Mouse (Mus musculus) intestine, postnatal 0 days (tissue): ENCODE results near the gene Tedc2. TPM values are rescaled to one million over a fixed set of nuclear protein-coding genes. Genes with fewer than 3 reads are reported as not detected.

Experiments used
- ATAC-seq: fragments of 200-750 bp; cut with Nextera tagmentation; 2 replicates; pipeline ENCODE4 v1.8.0; 2017; ENCODE audit warnings: mild to moderate bottlenecking, moderate TSS enrichment, moderate library complexity
- H3K27ac ChIP-seq: fragments of 300-500 bp; sonication (generic); 2 replicates; pipeline ENCODE4 v1.5.1; 2014; ENCODE audit warnings: mild to moderate bottlenecking, low read depth, low read length, moderate library complexity
- H3K27me3 ChIP-seq: fragments of 300-500 bp; sonication (generic); replicated peaks from 2 replicates; pipeline ENCODE4 v1.6.1; 2014; ENCODE audit warnings: low read length, mixed read lengths; ENCODE audit not compliant: control insufficient read depth, insufficient read depth
- H3K36me3 ChIP-seq: fragments of 300-500 bp; sonication (generic); 2 replicates; pipeline ENCODE4 v1.6.1; 2014; ENCODE audit warnings: mild to moderate bottlenecking, moderate library complexity; ENCODE audit not compliant: control insufficient read depth, insufficient read depth
- H3K4me1 ChIP-seq: fragments of 300-500 bp; sonication (generic); replicated peaks from 2 replicates; pipeline ENCODE4 v1.6.1; 2014; ENCODE audit warnings: antibody characterized with exemption, low read length, mixed read lengths; ENCODE audit not compliant: control insufficient read depth, insufficient read depth
- H3K4me2 ChIP-seq: fragments of 300-500 bp; sonication (generic); replicated peaks from 2 replicates; pipeline ENCODE4 v1.6.1; 2014; ENCODE audit warnings: low read depth, mild to moderate bottlenecking, moderate library complexity
- H3K4me3 ChIP-seq: fragments of 300-500 bp; sonication (generic); 2 replicates; pipeline ENCODE4 v1.5.1; 2014; ENCODE audit warnings: low read depth, low read length
- H3K9ac ChIP-seq: fragments of 300-500 bp; sonication (generic); 2 replicates; pipeline ENCODE4 v1.6.1; 2014; ENCODE audit warnings: mild to moderate bottlenecking, low read depth, low read length
- H3K9me3 ChIP-seq: fragments of 300-500 bp; sonication (generic); 2 replicates; pipeline ENCODE4 v1.6.1; 2016; ENCODE audit warnings: mixed run types; ENCODE audit not compliant: control insufficient read depth
- CTCF ChIP-seq: sonication (generic); IDR thresholded peaks from 2 replicates; pipeline ENCODE4 v1.5.1; 2016; ENCODE audit warnings: low read depth, mild to moderate bottlenecking, control low read depth, antibody characterized with exemption, moderate library complexity
- WGBS: fragments of 180-500 bp; shearing (Covaris S2); extraction: QIAGEN DNeasy Blood & Tissue Kit; methylation state at CpG from one replicate; pipeline ENCODE4 v1.1.7; 2014; 5-methylcytosine and 5-hydroxymethylcytosine counted together
- polyA plus RNA-seq: library from polyadenylated mRNA; unstranded; fragments of >200 nt; fragmentation: Nextera tagmentation; extraction: Ambion mirVana; gene quantifications from 2 replicates; pipeline ENCODE4 v1.2.1, GENCODE M21; 2015

The Tedc2 gene
- polyA plus RNA-seq, 1 experiment from 2014 or later = 7.3 TPM

DNA sequence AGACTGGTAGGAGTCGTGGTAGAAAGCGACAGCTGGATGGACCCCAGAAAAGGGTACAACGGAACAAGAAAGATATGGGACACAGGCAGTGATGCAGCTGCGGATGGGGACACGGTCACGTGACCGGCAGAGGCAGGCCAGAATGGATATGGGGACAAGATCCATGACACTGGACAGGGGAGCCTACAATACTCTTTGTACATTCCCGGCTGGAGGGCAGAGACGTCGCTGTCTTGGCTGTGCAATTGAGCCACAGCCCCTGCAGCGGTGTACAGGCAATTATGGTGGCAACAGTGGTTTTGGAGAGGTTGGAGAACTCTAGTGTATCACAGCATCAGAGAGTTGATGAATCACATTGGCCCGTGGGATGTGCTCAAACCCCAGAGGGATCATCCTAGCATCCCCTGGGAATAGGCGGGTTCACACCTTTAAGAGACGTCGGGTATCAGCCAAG is 14.7 kb downstream of the Tedc2 start:
- Histone ChIP-seq H3K4me2 (peak overlapping the region; percentile 97), H3K9ac (no peak overlapping the region), H3K4me1 (peaks cover 13% of the 10 kb centered on the region), H3K27ac (peak overlapping the region; percentile 75; the same call in 1 of the 2 replicates), H3K4me3 (peak overlapping the region; percentile 63), H3K36me3 (no peaks in the 10 kb centered on the region; the same call in 1 of the 2 replicates), H3K9me3 (no peaks in the 10 kb centered on the region), H3K27me3 (peaks cover 10% of the 10 kb centered on the region; the same call in 1 of the 2 replicates)
- WGBS = 6% methylated on average over 15 of the region's 15 CpGs
- TF ChIP-seq CTCF = no peak
- ATAC-seq = no peak; the same call in 1 of the 2 replicates

DNA sequence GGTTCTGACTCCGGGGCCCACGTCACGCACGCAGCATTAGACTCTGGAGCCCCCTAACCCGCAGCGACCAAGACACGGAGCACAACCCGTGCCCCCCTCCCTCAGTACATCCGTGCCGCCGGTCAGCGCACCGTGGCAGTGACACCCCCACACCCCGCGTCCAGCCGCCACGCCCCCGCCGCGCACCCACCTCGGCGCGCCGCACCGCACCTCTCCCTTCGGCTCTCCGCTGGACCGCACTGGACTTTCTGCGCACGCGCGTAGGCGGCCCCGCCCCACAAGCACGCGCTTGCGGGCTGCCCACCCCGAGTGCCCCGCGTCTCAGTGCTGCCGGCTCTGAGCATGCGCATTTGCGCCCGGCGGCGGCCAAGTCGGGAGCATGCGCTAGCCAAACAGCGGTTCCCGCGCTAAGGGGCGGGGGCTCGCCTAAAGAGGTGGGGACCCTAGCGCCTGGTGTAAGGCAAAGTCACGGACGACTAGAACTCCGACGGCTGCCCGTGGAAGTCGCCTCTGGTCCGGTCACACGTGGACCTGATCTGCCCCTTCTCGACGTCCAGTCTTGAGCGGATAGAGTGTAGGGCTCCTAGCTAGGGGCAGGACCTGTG is 15.3 kb downstream of the Tedc2 start, which contains the start of gene Tbc1d24:
Tbc1d24 (minus strand) TSS at position 279 of the 605 bp plus-strand sequence.
- Histone ChIP-seq H3K9ac (peak within 1 kb of the TSS; percentile 41), H3K4me1 (peaks cover 18% of the 10 kb centered on the region), H3K4me2 (peak within 1 kb of the TSS; percentile 97)

DNA sequence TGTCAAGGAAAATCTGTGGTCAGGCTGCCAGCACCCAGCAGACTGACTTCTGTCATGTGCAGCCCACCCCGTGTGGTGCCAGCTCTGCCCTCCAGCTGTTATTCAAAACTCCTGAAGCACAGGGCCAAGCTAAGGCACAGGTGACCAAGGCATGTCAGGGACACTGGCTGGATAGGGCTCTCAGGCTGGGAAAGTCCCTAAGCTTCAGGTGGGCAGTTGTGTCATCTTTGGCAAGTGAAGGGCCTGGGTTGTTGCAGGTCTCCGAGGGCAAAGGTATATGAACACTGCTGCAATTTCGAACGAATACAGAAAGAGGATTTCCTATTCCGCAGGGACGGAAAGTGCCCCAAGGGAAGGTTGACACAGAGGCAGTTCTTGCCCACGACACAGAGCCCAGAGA is 15.8 kb downstream of the Tedc2 start:
- WGBS = 9% methylated on average over 7 of the region's 7 CpGs
- ATAC-seq = no peak
- Histone ChIP-seq H3K9ac (peak overlapping the region; percentile 41; the same call in 1 of the 2 replicates), H3K36me3 (no peaks in the 10 kb centered on the region; the same call in 1 of the 2 replicates), H3K4me2 (peak overlapping the region; percentile 97), H3K4me3 (peak overlapping the region; percentile 63), H3K4me1 (peaks cover 18% of the 10 kb centered on the region), H3K27ac (peak overlapping the region; percentile 75), H3K9me3 (no peaks in the 10 kb centered on the region), H3K27me3 (peaks cover 10% of the 10 kb centered on the region; the same call in 1 of the 2 replicates)
- no peak for TF ChIP-seq CTCF

More for the DNA sequence above, 15.3 kb downstream of the Tedc2 start, which contains the start of gene Tbc1d24:
- H3K36me3 ChIP-seq = no peaks in the 10 kb centered on the region; the same call in 1 of the 2 replicates
- ATAC-seq = peak; percentile 46
- TF ChIP-seq CTCF = no peak
- WGBS = under 1% methylated on average over 64 of the region's 65 CpGs
- peaks cover 10% of the 10 kb centered on the region; the same call in 1 of the 2 replicates for H3K27me3 ChIP-seq
- H3K9me3 ChIP-seq = no peaks in the 10 kb centered on the region
- H3K27ac ChIP-seq = peak within 1 kb of the TSS; percentile 75
- peak within 1 kb of the TSS; percentile 63 for H3K4me3 ChIP-seq

DNA sequence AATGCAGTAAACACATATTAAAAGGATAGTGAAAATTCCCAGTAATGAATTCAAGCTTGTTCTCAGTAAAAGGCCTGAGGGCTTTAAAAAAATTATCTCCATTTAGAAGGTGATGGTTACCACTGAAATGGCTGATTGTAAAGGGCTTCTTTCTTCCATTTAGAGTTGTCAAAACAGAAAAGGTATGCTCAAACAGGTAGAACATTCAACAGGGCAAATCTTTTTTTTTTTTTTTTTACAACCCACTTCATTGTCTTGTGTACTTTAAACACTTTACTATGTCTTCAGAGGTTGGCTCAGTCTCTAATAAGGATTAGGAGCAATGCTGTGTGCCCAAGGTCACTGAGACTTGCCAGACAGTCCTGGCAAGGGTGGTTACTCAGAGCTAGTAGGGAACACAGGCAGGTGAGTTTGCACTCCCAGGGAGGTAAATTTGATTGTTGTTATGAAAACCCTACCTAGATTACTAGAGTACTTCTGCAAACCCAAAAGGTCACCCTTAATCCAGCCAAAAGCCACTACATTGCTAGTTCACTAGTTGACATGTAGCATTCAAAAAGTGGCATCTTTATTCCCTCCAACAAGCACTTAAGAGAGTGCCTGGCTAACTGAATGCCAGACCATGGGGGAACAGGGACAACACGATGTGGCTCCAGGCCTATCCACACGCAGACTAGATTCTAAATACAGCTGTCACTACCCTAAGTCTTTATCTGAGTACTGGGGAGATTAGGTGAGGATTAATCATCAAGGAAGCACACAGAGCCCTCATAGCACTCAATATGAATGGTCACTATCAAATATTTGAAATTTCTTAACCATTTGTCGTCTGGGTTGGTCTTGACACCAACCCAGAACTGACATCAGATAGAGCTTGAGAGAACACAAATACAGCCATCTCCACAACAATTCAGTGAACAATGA is 16.8 kb downstream of the Tedc2 start:
- Histone ChIP-seq H3K9ac (no peak overlapping the region), H3K4me1 (peaks cover 18% of the 10 kb centered on the region)

DNA sequence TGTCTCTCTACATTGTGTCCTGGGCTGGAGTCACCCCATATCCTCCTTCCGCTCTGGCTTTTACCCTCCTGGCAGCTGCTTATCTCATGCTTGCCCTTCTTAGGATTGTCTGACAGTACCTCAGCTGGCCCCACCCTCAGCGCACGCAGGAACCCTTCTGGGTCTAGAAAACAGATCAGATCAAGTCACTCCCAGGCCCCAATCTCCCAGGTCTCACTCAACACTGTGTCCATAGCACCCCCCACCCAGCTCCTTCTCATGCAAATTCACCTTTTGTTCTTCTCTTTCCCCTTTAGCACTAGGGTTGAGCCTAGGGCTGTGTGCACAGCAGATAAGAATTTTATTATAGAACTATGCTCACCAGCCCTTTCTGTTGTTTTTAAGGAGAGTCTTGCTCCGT is 17.6 kb downstream of the Tedc2 start:
- peaks cover 10% of the 10 kb centered on the region; the same call in 1 of the 2 replicates for H3K27me3 ChIP-seq
- 0 out of 2 replicates have a peak, but pooled peaks have one; percentile 2 for ATAC-seq
- H3K4me2 ChIP-seq = peak overlapping the region; percentile 38
- TF ChIP-seq CTCF = no peak
- WGBS = 24% methylated on average over 4 of the region's 4 CpGs
- H3K4me3 ChIP-seq = no peak overlapping the region
- H3K9me3 ChIP-seq = no peaks in the 10 kb centered on the region
- H3K27ac ChIP-seq = peak overlapping the region; percentile 46
- H3K4me1 ChIP-seq = peaks cover 18% of the 10 kb centered on the region
- H3K9ac ChIP-seq = no peak overlapping the region
- H3K36me3 ChIP-seq = no peaks in the 10 kb centered on the region; the same call in 1 of the 2 replicates

More for the DNA sequence above, 16.8 kb downstream of the Tedc2 start:
- peaks cover 10% of the 10 kb centered on the region; the same call in 1 of the 2 replicates for H3K27me3 ChIP-seq
- no peak for ATAC-seq
- 34% methylated on average over 3 of the region's 3 CpGs for WGBS
- H3K4me2 ChIP-seq = peak overlapping the region; percentile 97
- H3K4me3 ChIP-seq = no peak overlapping the region
- no peaks in the 10 kb centered on the region; the same call in 1 of the 2 replicates for H3K36me3 ChIP-seq
- TF ChIP-seq CTCF = no peak
- H3K9me3 ChIP-seq = no peaks in the 10 kb centered on the region
- peak overlapping the region; percentile 46; the same call in 1 of the 2 replicates for H3K27ac ChIP-seq
